ENCODE assay signal across 24 mouse cellular contexts in genomic region chr6:87237260-87237659, GRCm38 (mm10).
DNase-seq lines count a peak whose midpoint lies in the region; ATAC-seq and TF ChIP-seq lines count a peak whose summit lies in the region.
"Had no signal": no experiment of that assay in that cellular context is flagged by ENCODE, and none has a peak within 500 bp of the region (broad histone marks: within the 10 kb centered on the region; RNA-seq: fewer than 3 reads in every experiment).

No protein-coding gene starts in this region.

- 0 out of 2 replicates have a peak overlapping the region, but pooled peaks have one; percentile 8 for H3K9ac ChIP-seq in limb, embryonic 12.5 days (replicated peaks)
- H3K9ac ChIP-seq in limb, embryonic 15.5 days, result no peak overlapping the region
- no peak overlapping the region for H3K9ac ChIP-seq in stomach, postnatal 0 days (ENCODE audit: low read length)
- H3K9ac ChIP-seq: embryonic facial prominence, embryonic 12.5 days; forebrain, embryonic 13.5 days; forebrain, postnatal 0 days; heart, embryonic 15.5 days; hindbrain, embryonic 13.5 days had no signal

- no peaks in the 10 kb centered on the region for H3K9me3 ChIP-seq in limb, embryonic 12.5 days
- no peaks in the 10 kb centered on the region for H3K9me3 ChIP-seq in limb, embryonic 10.5 days (replicated peaks)
- no peaks in the 10 kb centered on the region for H3K9me3 ChIP-seq in limb, embryonic 15.5 days
- no peaks in the 10 kb centered on the region for H3K9me3 ChIP-seq in stomach, postnatal 0 days (ENCODE audit: control insufficient read depth, low read length)
- H3K9me3 ChIP-seq: embryonic facial prominence, embryonic 12.5 days; forebrain, embryonic 13.5 days; heart, embryonic 15.5 days; hindbrain, embryonic 13.5 days had no signal

- TF ChIP-seq CTCF in stomach, postnatal 0 days (IDR thresholded peaks at IDR 0.05; ENCODE audit: low read depth), result no peak

- H3K4me2 ChIP-seq in limb, embryonic 12.5 days, result no peak overlapping the region
- no peak overlapping the region for H3K4me2 ChIP-seq in limb, embryonic 15.5 days
- H3K4me2 ChIP-seq in stomach, postnatal 0 days (replicated peaks; ENCODE audit: low read depth), result no peak overlapping the region
- H3K4me2 ChIP-seq: embryonic facial prominence, embryonic 12.5 days; forebrain, embryonic 13.5 days; heart, embryonic 15.5 days; hindbrain, embryonic 13.5 days had no signal

- TF ChIP-seq EP300 in stomach, postnatal 0 days (optimal IDR thresholded peaks at IDR 0.05), result no peak

- no peak for ATAC-seq in limb, embryonic 12.5 days (ENCODE audit: insufficient number of reproducible peaks, insufficient read depth, low FRiP score, low TSS enrichment, low read depth)
- no peak for ATAC-seq in limb, embryonic 15.5 days (ENCODE audit: insufficient number of reproducible peaks, low FRiP score, low TSS enrichment, low read depth)
- ATAC-seq in stomach, postnatal 0 days (ENCODE audit: low FRiP score, low TSS enrichment), result peak; percentile 88
- ATAC-seq: CD4-positive, CD25-positive, alpha-beta regulatory T cell, adult 4 months; forebrain, embryonic 13.5 days; forebrain, postnatal 0 days had no signal

- H3K27me3 ChIP-seq in limb, embryonic 12.5 days, result no peaks in the 10 kb centered on the region
- no peaks in the 10 kb centered on the region for H3K27me3 ChIP-seq in limb, embryonic 10.5 days (ENCODE audit: low read depth, poor library complexity, severe bottlenecking)
- H3K27me3 ChIP-seq in limb, embryonic 15.5 days, result no peaks in the 10 kb centered on the region
- no peaks in the 10 kb centered on the region for H3K27me3 ChIP-seq in stomach, postnatal 0 days (ENCODE audit: control insufficient read depth, insufficient read depth, low read length)
- H3K27me3 ChIP-seq: embryonic facial prominence, embryonic 12.5 days; forebrain, embryonic 13.5 days; heart, embryonic 15.5 days; hindbrain, embryonic 13.5 days had no signal

- 61% methylated on average over 4 of the region's 4 CpGs for WGBS in limb, embryonic 12.5 days
- WGBS in limb, embryonic 10.5 days, result 80% methylated on average over 4 of the region's 4 CpGs
- WGBS in limb, embryonic 15.5 days, result 54% methylated on average over 4 of the region's 4 CpGs
- WGBS in stomach, postnatal 0 days, result 58% methylated on average over 4 of the region's 4 CpGs

- peaks cover 24% of the 10 kb centered on the region for H3K4me1 ChIP-seq in limb, embryonic 12.5 days (replicated peaks)
- peaks cover 18% of the 10 kb centered on the region for H3K4me1 ChIP-seq in limb, embryonic 10.5 days
- H3K4me1 ChIP-seq in limb, embryonic 15.5 days, result peaks cover 20% of the 10 kb centered on the region; the same call in 1 of the 2 replicates
- H3K4me1 ChIP-seq in stomach, postnatal 0 days (replicated peaks; ENCODE audit: control insufficient read depth, insufficient read depth), result no peaks in the 10 kb centered on the region
- H3K4me1 ChIP-seq: embryonic facial prominence, embryonic 12.5 days; forebrain, embryonic 13.5 days had no signal

- H3K27ac ChIP-seq in limb, embryonic 12.5 days, result 0 out of 2 replicates have a peak overlapping the region, but pooled peaks have one; percentile 23
- no peak overlapping the region for H3K27ac ChIP-seq in limb, embryonic 10.5 days
- H3K27ac ChIP-seq in limb, embryonic 15.5 days, result peak overlapping the region; percentile 44
- no peak overlapping the region; the same call in 1 of the 2 replicates for H3K27ac ChIP-seq in stomach, postnatal 0 days (replicated peaks)
- H3K27ac ChIP-seq: embryonic facial prominence, embryonic 12.5 days; forebrain, embryonic 13.5 days; heart, embryonic 15.5 days; hindbrain, embryonic 13.5 days had no signal

- peaks cover 79% of the 10 kb centered on the region for H3K36me3 ChIP-seq in limb, embryonic 12.5 days
- peaks cover 66% of the 10 kb centered on the region for H3K36me3 ChIP-seq in limb, embryonic 10.5 days
- peaks cover 50% of the 10 kb centered on the region for H3K36me3 ChIP-seq in limb, embryonic 15.5 days
- H3K36me3 ChIP-seq in stomach, postnatal 0 days (ENCODE audit: control insufficient read depth, insufficient read depth, low read length), result peaks cover 2% of the 10 kb centered on the region; the same call in 1 of the 2 replicates
- H3K36me3 ChIP-seq: G1E; heart, embryonic 15.5 days had no signal

- no peak overlapping the region for H3K4me3 ChIP-seq in limb, embryonic 12.5 days (replicated peaks)
- H3K4me3 ChIP-seq in limb, embryonic 10.5 days, result no peak overlapping the region
- H3K4me3 ChIP-seq in limb, embryonic 15.5 days, result no peak overlapping the region
- no peak overlapping the region for H3K4me3 ChIP-seq in stomach, postnatal 0 days (ENCODE audit: low read depth, low read length)
- H3K4me3 ChIP-seq: embryonic facial prominence, embryonic 12.5 days; forebrain, embryonic 13.5 days; heart, embryonic 15.5 days; hindbrain, embryonic 13.5 days had no signal

- DNase-seq in limb, embryonic 10.5 days (ENCODE audit: low spot score), result no peak
- DNase-seq in urinary bladder, postnatal 36 days (ENCODE audit: low spot score in 2 of 2), result peak; percentile 50 to 59
- no peak for DNase-seq in urinary bladder, postnatal 25 days (ENCODE audit: low spot score)
- peak; percentile 63 for DNase-seq in stomach, postnatal 0 days (ENCODE audit: low spot score)
- no peak for DNase-seq in ovary, postnatal 36 days (ENCODE audit: low spot score)
- no peak for DNase-seq in left cerebral cortex, adult 11 months (ENCODE audit: low spot score)
- DNase-seq: adrenal gland, postnatal 10 days; B cell, adult 2 months; cerebellum, adult 11 months; cerebellum, adult 8-10 months; cerebellum, postnatal 14 days; embryo, embryonic 11 days; forebrain, postnatal 0 days; gastrocnemius, postnatal 25 days; heart, adult 11 months; heart, postnatal 14 days had no signal

Comparison
In these comparisons a context has a peak if more than half of its experiments do, and no peak if none do; other contexts are left out.
1. H3K27ac ChIP-seq: peak in limb, embryonic 12.5 days (single experiment) and limb, embryonic 15.5 days (single experiment); none in limb, embryonic 10.5 days (single experiment) and stomach, postnatal 0 days (single experiment).
2. DNase-seq: peak in urinary bladder, postnatal 36 days (2 of 2) and stomach, postnatal 0 days (single experiment); none in limb, embryonic 10.5 days (single experiment), urinary bladder, postnatal 25 days (single experiment), ovary, postnatal 36 days (single experiment) and left cerebral cortex, adult 11 months (single experiment).